Mouse (Mus musculus) thymus, postnatal 25 days (tissue): ENCODE data around the gene Stat4.
"Not testable (repeated sequence)": the region's sequence is repeated elsewhere in the genome, so short reads cannot be mapped to it uniquely, and the experiment has no call there.

Experiments
- DNase-seq: peaks from one replicate; pipeline ENCODE4 v3.0.0; 2022

Stat4 gene

GRCm38 (mm10) chr1:52034816-52035752 is 48.1 kb downstream of the Stat4 start:
- DNase-seq, result no peak

GRCm38 (mm10) chr1:52039151-52039550 is 52.2 kb downstream of the Stat4 start:
- DNase-seq, result no peak

- no peak for DNase-seq
Observed at GRCm38 (mm10) chr1:52039626-52040025, 52.7 kb downstream of the Stat4 start.

GRCm38 (mm10) chr1:52040366-52041061 is 53.6 kb downstream of the Stat4 start:
- no peak for DNase-seq

GRCm38 (mm10) chr1:52043191-52043590 is 56.2 kb downstream of the Stat4 start:
- DNase-seq, result no peak

GRCm38 (mm10) chr1:52046891-52047290 is 59.9 kb downstream of the Stat4 start:
- not testable (repeated sequence) for DNase-seq

- no peak for DNase-seq
Observed at GRCm38 (mm10) chr1:52048711-52049110, 61.8 kb downstream of the Stat4 start.

- no peak for DNase-seq
Observed at GRCm38 (mm10) chr1:52049827-52050226, 62.9 kb downstream of the Stat4 start.

GRCm38 (mm10) chr1:52051542-52051941 is 64.6 kb downstream of the Stat4 start:
- DNase-seq, result no peak

GRCm38 (mm10) chr1:52052910-52053309 is 66.0 kb downstream of the Stat4 start:
- DNase-seq, result no peak

GRCm38 (mm10) chr1:52055947-52056346 is 69.0 kb downstream of the Stat4 start:
- DNase-seq, result no peak

- DNase-seq, result no peak
Observed at GRCm38 (mm10) chr1:52057153-52057552, 70.2 kb downstream of the Stat4 start.

GRCm38 (mm10) chr1:52066276-52066675 is 79.3 kb downstream of the Stat4 start:
- no peak for DNase-seq

GRCm38 (mm10) chr1:52066694-52067093 is 79.7 kb downstream of the Stat4 start:
- DNase-seq, result no peak

GRCm38 (mm10) chr1:52079724-52080367 is 92.9 kb downstream of the Stat4 start:
- no peak for DNase-seq

- no peak for DNase-seq
Observed at GRCm38 (mm10) chr1:52080375-52080774, 93.4 kb downstream of the Stat4 start.

- no peak for DNase-seq
Observed at GRCm38 (mm10) chr1:52086236-52086635, 99.3 kb downstream of the Stat4 start.

GRCm38 (mm10) chr1:52087128-52087527 is 100.2 kb downstream of the Stat4 start:
- no peak for DNase-seq

- no peak for DNase-seq
Observed at GRCm38 (mm10) chr1:52088634-52089033, 101.7 kb downstream of the Stat4 start.

- DNase-seq, result peak; percentile 42
Observed at GRCm38 (mm10) chr1:52098618-52099232, 111.8 kb downstream of the Stat4 start.

GRCm38 (mm10) chr1:52100496-52100895 is 113.5 kb downstream of the Stat4 start:
- peak; percentile 74 for DNase-seq

- no peak for DNase-seq
Observed at GRCm38 (mm10) chr1:52102795-52103194, 115.8 kb downstream of the Stat4 start.

GRCm38 (mm10) chr1:52107206-52107605 is 120.3 kb downstream of the Stat4 start:
- no peak for DNase-seq
